Mouse (Mus musculus): ENCODE data around the gene Tfcp2.

Gene Tfcp2

DNA sequence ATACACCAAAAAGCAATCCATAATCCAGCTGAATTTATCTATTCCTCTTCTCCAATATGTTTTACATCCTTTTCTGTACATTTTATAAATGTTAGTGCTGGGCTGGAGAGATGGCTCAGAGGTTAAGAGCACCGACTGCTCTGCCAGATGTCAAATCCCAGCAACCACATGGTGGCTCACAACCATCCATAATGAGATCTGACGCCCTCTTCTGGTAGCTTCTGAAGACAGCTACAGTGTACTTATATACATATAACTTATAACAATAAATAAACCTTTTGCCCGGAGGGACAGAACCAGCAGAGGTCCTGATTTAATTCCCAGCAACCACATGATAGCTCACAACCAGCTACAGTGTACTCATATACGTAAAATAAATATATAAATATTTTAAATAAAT is 103.2 kb downstream of the Tfcp2 start:
- DNase-seq (ENCODE audit: low read depth in 1 of 2, low spot score in 2 of 2) = no peak
